Mouse (Mus musculus): ENCODE results near the gene Hist2h2be. TPM values are rescaled to one million over a fixed set of nuclear protein-coding genes. Genes with fewer than 3 reads are reported as not detected.
A peak's percentile ranks its signal among the peaks of the same experiment; 100 is the strongest.

Gene Hist2h2be
- polyA plus RNA-seq, 1 experiment = 0.14 TPM

DNA sequence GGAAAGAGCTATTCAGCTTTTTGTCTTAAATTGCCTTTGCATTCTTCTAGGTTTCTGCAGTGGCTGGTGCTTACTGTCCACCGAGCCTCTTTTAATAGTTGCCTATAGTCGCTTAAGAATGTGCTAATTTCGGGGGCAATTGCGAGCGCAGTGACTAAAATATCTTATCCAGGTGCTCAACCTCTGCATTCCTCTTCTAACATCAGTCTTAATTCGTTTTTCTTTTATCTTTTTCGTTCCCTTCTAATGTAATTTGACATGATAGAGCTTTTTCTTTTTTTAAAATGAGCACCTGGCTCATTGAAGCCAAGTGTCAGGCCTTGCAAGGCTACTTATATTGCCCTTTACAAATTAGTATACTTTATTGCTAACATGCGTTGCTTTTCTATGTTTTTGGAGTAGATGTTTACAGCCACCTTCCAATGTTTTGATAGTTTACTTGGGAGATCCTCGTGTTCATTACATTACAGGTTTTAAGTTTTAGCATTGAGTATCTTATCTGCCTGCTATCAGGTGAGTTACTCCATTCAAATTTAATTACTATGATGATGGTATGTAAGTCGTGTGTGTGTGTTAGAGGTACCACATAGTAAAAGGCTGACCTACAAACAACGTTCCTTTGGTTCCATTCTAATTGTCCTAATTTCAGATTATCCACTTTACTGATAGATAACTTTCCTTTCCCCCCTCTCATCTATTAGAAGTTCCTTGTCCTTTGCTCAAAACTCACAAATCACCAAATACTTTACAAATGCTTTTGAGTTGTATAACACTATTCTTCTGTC is 26.6 kb downstream of the Hist2h2be start:
- H3K36me3 ChIP-seq (ENCODE audit: control insufficient read depth) = peaks cover 11% of the 10 kb centered on the region
- H3K9me3 ChIP-seq (ENCODE audit: control insufficient read depth, low read length) = no peaks in the 10 kb centered on the region
- no peaks in the 10 kb centered on the region for H3K27me3 ChIP-seq (ENCODE audit: control insufficient read depth)
- peaks cover 60% of the 10 kb centered on the region for H3K4me1 ChIP-seq (ENCODE audit: control insufficient read depth)
- TF ChIP-seq GATA1 (IDR thresholded peaks at IDR 0.05; ENCODE audit: low read length) = no peak
- TF ChIP-seq TAL1 (IDR thresholded peaks at IDR 0.05; ENCODE audit: low read length) = no peak
- H3K4me3 ChIP-seq (replicated peaks) = peak overlapping the region; percentile 76

DNA sequence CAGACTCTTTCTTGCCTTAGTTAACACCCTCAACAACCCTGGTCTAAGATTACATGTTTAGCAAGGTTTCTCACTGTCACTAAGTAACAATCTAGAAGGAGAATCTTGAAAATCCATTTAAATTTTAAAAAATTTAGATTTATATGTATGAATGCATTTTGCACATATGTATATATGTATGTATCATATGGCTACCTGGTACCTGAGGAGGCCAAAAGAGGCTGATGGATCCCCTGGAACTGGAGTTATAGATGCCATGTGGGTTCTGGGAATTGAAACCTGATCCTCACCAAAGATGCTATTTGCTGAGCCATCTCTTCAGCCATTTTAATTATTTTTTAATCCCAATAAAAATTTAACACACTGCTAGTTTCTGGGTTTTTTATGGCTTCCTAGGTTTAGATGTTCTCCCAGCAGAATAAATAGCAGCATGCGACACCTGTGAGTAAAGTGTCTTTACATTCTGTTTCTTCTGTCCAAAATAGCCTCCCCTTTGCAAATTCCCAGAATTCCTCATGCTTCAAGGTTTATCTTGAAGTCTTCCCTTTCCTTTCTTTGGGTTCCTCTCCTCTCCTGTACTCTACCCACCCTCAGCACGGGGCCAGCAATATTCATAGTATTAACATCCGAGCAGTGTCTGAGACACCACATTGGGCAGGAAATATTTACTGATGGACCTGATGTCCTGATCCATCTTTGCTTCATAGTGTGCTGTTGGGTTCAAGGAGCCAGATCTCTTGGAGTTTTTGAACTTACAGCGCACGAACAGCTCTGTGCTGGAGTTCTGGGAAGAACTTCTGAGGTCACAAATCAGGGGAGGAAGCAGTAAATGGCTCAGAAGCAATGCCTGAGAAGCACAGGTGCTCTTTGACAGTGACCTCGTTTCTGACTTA is 27.5 kb downstream of the Hist2h2be start:
- H3K4me3 ChIP-seq (replicated peaks) = peak overlapping the region; percentile 76
- TF ChIP-seq TAL1 (IDR thresholded peaks at IDR 0.05; ENCODE audit: low read length) (no peak), GATA1 (IDR thresholded peaks at IDR 0.05; ENCODE audit: low read length) (peak; percentile 64)
- H3K9me3 ChIP-seq (ENCODE audit: control insufficient read depth, low read length) = no peaks in the 10 kb centered on the region
- H3K36me3 ChIP-seq (ENCODE audit: control insufficient read depth) = peaks cover 11% of the 10 kb centered on the region
- peaks cover 59% of the 10 kb centered on the region for H3K4me1 ChIP-seq (ENCODE audit: control insufficient read depth)
- no peaks in the 10 kb centered on the region for H3K27me3 ChIP-seq (ENCODE audit: control insufficient read depth)

DNA sequence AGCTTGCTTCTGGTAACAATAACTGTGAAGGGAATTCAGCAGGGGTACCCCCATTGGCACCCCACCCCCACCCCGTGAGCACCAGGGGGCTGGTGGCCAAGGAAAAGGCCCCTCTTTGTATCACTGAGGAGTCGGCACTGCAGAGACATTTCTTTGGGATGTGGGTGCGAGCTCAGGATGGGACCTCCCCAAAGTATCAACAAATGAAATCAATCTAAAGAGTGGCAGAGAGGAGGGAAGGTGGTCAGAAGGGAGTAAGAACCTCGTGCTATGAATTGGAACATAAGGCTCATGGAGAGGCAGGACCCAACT is 28.1 kb downstream of the Hist2h2be start:
- Histone ChIP-seq H3K9me3 (ENCODE audit: control insufficient read depth, low read length) (no peaks in the 10 kb centered on the region), H3K4me3 (replicated peaks) (peak overlapping the region; percentile 76), H3K4me1 (ENCODE audit: control insufficient read depth) (peaks cover 59% of the 10 kb centered on the region), H3K36me3 (ENCODE audit: control insufficient read depth) (peaks cover 8% of the 10 kb centered on the region), H3K27me3 (ENCODE audit: control insufficient read depth) (no peaks in the 10 kb centered on the region)
- TF ChIP-seq GATA1 (IDR thresholded peaks at IDR 0.05; ENCODE audit: low read length) = no peak
- no peak for TF ChIP-seq TAL1 (IDR thresholded peaks at IDR 0.05; ENCODE audit: low read length)

DNA sequence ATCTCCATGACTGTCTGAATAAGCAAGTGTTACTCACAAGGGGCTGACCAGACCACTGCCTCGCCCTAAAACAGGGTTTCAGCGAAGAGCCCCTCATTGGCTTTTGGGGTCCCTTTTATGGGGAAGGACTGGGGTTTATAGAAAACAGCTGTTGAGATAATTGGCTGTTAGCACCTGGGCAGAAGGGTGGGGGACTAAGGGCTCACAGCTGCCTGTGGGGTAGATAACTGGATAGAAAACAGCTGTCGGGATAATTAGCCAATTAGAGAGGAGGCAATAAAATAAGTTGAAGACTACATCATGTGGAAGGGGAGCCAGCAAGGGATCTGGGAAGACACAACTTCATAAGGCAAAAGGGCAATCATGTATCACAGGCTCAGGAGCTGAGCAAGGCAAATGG is 30.0 kb downstream of the Hist2h2be start:
- H3K4me3 ChIP-seq (replicated peaks) = peak overlapping the region; percentile 38
- no peaks in the 10 kb centered on the region for H3K27me3 ChIP-seq (ENCODE audit: control insufficient read depth)
- peaks cover 4% of the 10 kb centered on the region for H3K36me3 ChIP-seq (ENCODE audit: control insufficient read depth)
- no peaks in the 10 kb centered on the region for H3K9me3 ChIP-seq (ENCODE audit: control insufficient read depth, low read length)
- H3K4me1 ChIP-seq (ENCODE audit: control insufficient read depth) = peaks cover 65% of the 10 kb centered on the region
- peak; percentile 28; the same call in 1 of the 3 replicates for TF ChIP-seq TAL1 (IDR thresholded peaks at IDR 0.05; ENCODE audit: low read length)
- TF ChIP-seq GATA1 (IDR thresholded peaks at IDR 0.05; ENCODE audit: low read length) = no peak

DNA sequence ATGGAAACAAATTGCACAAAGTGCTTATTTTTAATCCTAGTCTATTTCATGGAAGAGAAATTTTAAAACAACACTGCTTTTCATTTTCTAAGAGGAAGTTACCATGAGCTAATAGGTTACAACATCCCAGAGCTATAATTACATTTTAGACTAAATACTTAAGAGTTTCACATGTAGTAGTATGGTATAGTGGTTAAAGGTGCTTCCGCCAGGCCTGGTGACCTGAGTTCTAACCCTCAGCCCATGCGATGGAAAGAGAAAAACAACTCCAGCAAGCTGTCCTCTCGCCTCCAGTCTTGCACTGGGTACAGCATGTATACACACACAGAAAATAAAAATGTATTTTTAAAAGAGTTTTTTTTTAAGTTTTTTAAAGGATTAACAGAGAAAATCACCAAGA is 30.9 kb downstream of the Hist2h2be start:
- peaks cover 4% of the 10 kb centered on the region for H3K36me3 ChIP-seq (ENCODE audit: control insufficient read depth)
- no peaks in the 10 kb centered on the region for H3K9me3 ChIP-seq (ENCODE audit: control insufficient read depth, low read length)
- H3K4me3 ChIP-seq (replicated peaks) = no peak overlapping the region
- TF ChIP-seq TAL1 (IDR thresholded peaks at IDR 0.05; ENCODE audit: low read length) (no peak), GATA1 (IDR thresholded peaks at IDR 0.05; ENCODE audit: low read length) (no peak)
- H3K27me3 ChIP-seq (ENCODE audit: control insufficient read depth) = no peaks in the 10 kb centered on the region
- H3K4me1 ChIP-seq (ENCODE audit: control insufficient read depth) = peaks cover 72% of the 10 kb centered on the region

DNA sequence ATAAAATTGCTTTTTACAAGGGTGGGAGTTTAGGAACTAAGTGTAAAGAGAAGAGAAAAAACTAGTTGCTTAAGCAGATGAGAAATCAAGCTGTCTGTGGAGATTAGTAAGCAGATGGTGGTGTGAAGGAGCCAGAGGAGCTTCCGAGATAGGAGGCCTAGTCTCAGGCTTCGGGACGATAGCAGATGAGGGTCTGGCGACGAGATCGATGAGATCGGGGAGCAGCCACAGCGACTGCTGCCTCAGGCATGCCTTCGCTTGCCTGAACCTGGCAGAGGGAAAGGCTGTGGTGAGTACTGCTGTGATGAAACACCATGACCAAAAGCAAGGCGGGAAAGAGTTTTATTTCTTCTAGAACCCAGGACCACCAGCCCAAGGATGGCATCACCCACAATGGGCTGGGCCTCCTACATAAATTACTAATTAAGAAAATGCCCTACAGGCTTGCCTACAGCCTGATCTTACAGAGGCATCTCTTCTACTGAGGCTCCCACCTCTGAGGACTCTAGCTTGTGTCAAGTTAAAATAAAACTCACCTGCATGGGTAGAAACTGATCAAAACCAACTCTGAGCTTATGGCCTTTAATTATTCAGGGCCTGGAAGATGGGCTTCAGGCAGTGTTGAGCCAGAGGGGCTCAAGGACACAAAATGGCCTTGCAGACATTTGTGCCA is 33.9 kb downstream of the Hist2h2be start:
- Histone ChIP-seq H3K9me3 (ENCODE audit: control insufficient read depth, low read length) (no peaks in the 10 kb centered on the region), H3K27me3 (ENCODE audit: control insufficient read depth) (no peaks in the 10 kb centered on the region), H3K36me3 (ENCODE audit: control insufficient read depth) (no peaks in the 10 kb centered on the region; the same call in 1 of the 2 replicates), H3K4me1 (ENCODE audit: control insufficient read depth) (peaks cover 58% of the 10 kb centered on the region), H3K4me3 (replicated peaks) (peak overlapping the region; percentile 37)
- peak; percentile 38; the same call in 1 of the 2 replicates for TF ChIP-seq GATA1 (IDR thresholded peaks at IDR 0.05; ENCODE audit: low read length)
- TF ChIP-seq TAL1 (IDR thresholded peaks at IDR 0.05; ENCODE audit: low read length) = peak; percentile 44; the same call in 2 of the 3 replicates

DNA sequence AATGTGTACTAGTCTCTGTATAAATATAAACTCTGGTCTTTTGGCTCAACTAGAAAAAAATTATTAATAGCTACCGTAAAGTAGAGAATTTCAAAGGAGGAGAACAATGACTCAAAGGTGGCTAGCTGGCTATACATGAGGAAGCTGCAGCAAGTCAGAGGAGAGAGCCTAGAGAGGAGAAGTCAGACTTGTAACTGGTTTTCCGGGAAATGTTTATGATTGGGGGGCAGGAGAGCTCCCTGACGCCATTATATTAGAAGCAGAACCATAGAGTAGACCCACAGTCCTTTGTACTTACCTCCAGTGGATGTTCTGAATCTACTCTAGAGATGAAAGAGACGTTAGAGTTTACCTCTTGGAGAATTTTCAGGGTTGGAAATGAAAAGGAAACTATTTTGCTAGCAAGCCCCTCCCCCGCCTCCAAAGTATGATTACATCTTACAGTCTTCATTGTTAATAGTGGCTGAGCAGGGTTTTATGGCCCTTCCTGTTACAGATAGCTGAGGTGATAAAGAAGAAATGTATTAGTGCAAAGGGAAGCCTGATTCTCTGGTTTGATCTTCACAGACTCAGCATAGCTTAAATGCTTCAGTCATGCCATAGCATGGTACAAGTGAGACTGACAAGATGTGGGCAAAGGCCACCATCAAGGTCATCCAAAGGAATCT is 35.1 kb downstream of the Hist2h2be start:
- Histone ChIP-seq H3K27me3 (ENCODE audit: control insufficient read depth) (no peaks in the 10 kb centered on the region), H3K9me3 (ENCODE audit: control insufficient read depth, low read length) (no peaks in the 10 kb centered on the region), H3K36me3 (ENCODE audit: control insufficient read depth) (no peaks in the 10 kb centered on the region; the same call in 1 of the 2 replicates), H3K4me1 (ENCODE audit: control insufficient read depth) (peaks cover 53% of the 10 kb centered on the region), H3K4me3 (replicated peaks) (no peak overlapping the region)
- TF ChIP-seq TAL1 (IDR thresholded peaks at IDR 0.05; ENCODE audit: low read length) (no peak), GATA1 (IDR thresholded peaks at IDR 0.05; ENCODE audit: low read length) (no peak)

DNA sequence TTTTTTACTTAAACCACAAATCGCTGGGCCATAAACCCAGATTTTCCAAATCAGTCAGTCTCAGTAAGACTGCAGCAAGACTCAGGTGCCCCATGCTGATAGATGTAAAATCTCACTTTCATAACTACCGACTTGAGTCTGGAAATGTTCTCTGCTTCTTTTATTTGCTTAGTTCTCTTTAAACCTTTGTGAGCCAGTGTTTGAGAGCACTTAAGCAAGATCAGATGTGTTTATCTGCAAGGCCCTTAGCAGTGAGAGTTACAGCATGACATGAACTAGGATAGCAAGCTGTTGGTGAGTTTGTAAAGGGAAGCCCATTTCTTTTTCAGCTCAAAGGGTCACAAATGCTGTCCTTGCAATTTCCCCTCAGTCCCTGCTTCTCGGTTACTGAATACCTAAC is 36.3 kb downstream of the Hist2h2be start:
- H3K36me3 ChIP-seq (ENCODE audit: control insufficient read depth) = no peaks in the 10 kb centered on the region; the same call in 1 of the 2 replicates
- TF ChIP-seq GATA1 (IDR thresholded peaks at IDR 0.05; ENCODE audit: low read length) = no peak
- no peak for TF ChIP-seq TAL1 (IDR thresholded peaks at IDR 0.05; ENCODE audit: low read length)
- no peaks in the 10 kb centered on the region for H3K9me3 ChIP-seq (ENCODE audit: control insufficient read depth, low read length)
- H3K27me3 ChIP-seq (ENCODE audit: control insufficient read depth) = no peaks in the 10 kb centered on the region
- H3K4me1 ChIP-seq (ENCODE audit: control insufficient read depth) = peaks cover 60% of the 10 kb centered on the region
- no peak overlapping the region for H3K4me3 ChIP-seq (replicated peaks)
